Mouse (Mus musculus): ENCODE measurements at regions not wholly inside any gene's neighbourhood (a gene's known extent, or its start where the extent isn't known, plus 50 kb on each side); places are given as distances from the start of the nearest gene placed in this dataset.

DNA sequence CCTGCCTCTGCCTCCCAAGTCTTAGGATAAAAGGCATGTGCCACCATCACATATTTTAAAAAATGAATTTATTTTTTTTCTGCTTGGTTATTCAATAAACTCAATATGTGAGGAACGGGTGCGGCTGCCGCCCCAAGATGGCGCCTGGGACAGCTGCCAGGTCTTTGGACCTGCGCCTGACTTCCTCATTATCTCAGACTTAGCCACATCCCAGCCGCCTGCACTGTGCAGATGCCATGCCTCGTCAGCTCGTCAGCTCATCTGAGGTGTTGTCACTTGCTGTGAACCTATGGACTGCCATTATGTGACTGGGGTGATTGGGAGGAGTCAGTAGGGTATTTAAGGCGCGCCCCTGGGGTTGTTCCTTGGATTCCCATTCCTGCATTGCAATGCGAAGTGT is 354.1 kb downstream of the Cdh7 start:
- peak in 1 of 2 experiments; percentile 27 for DNase-seq (ENCODE audit: low spot score in 2 of 2)
